Mouse (Mus musculus) MEL (cell line): Measurements from ENCODE around the gene Zfp276. TPM values are rescaled to one million over a fixed set of nuclear protein-coding genes. Genes with fewer than 3 reads are reported as not detected.
"Not testable (repeated sequence)": the region's sequence is repeated elsewhere in the genome, so short reads cannot be mapped to it uniquely, and the experiment has no call there.

Source experiments
- DNase-seq: peaks from one replicate; pipeline ENCODE4 v3.0.0; 2011; ENCODE audit warnings: low read depth, low spot score
- H3K27ac ChIP-seq: 2 replicates; pipeline ENCODE4 v1.5.1; 2012; ENCODE audit warnings: low read depth, mild to moderate bottlenecking, control low read depth, low read length, moderate library complexity; ENCODE audit not compliant: control insufficient read depth
- H3K27me3 ChIP-seq, 2 experiments: fragments of 150-350 bp in 1 of 2; sonication (generic) in 1 of 2; 2 replicates each; pipeline ENCODE4 v1.6.1; 2012; ENCODE audit warnings: low read length in 2 of 2, mild to moderate bottlenecking in 2 of 2, improper control_type of control experiment in 1 of 2, moderate library complexity in 1 of 2; ENCODE audit not compliant: insufficient read depth in 2 of 2, control insufficient read depth in 1 of 2
- H3K36me3 ChIP-seq, 2 experiments: 2 replicates each; pipeline ENCODE4 v1.6.1; 2012 to 2014; ENCODE audit warnings: low read length in 2 of 2, improper control_type of control experiment in 1 of 2, inconsistent platforms in 1 of 2, mild to moderate bottlenecking in 1 of 2; ENCODE audit not compliant: insufficient read depth in 2 of 2, control insufficient read depth in 1 of 2
- H3K4me1 ChIP-seq, 2 experiments: fragments of 150-350 bp in 1 of 2; sonication (generic) in 1 of 2; 2 replicates each; pipeline ENCODE4 v1.6.1; 2012; ENCODE audit warnings: low read length in 2 of 2, improper control_type of control experiment in 1 of 2, mild to moderate bottlenecking in 1 of 2; ENCODE audit not compliant: insufficient read depth in 2 of 2, control insufficient read depth in 1 of 2
- H3K4me3 ChIP-seq, 2 experiments: fragments of 150-350 bp in 1 of 2; sonication (generic) in 1 of 2; 2 replicates each; pipeline ENCODE4 v1.5.1; 2012; ENCODE audit warnings: low read depth in 2 of 2, low read length in 2 of 2, mild to moderate bottlenecking in 2 of 2, moderate library complexity in 2 of 2, control low read depth in 1 of 2, improper control_type of control experiment in 1 of 2; ENCODE audit not compliant: control insufficient read depth in 1 of 2, insufficient read depth in 1 of 2
- H3K79me2 ChIP-seq: 2 replicates; pipeline ENCODE4 v1.6.1; 2012; ENCODE audit warnings: mild to moderate bottlenecking, low read length, moderate library complexity; ENCODE audit not compliant: control insufficient read depth, poor library complexity, insufficient read depth
- H3K9ac ChIP-seq: 2 replicates; pipeline ENCODE4 v1.6.1; 2012; ENCODE audit warnings: low read depth, mild to moderate bottlenecking, control low read depth, low read length, moderate library complexity; ENCODE audit not compliant: control insufficient read depth, poor library complexity, severe bottlenecking
- H3K9me3 ChIP-seq: fragments of 150-350 bp; sonication (generic); replicated peaks from 2 replicates; pipeline ENCODE4 v1.6.1; 2012; ENCODE audit warnings: mild to moderate bottlenecking, low read length, improper control_type of control experiment, moderate library complexity; ENCODE audit not compliant: insufficient read depth
- CHD1 ChIP-seq: IDR thresholded peaks from 2 replicates; pipeline ENCODE4 v1.6.1; 2012; ENCODE audit warnings: low read depth, mild to moderate bottlenecking, inconsistent platforms, low read length, improper control_type of control experiment
- CTCF ChIP-seq, 3 experiments: IDR thresholded peaks in 2 of 3; conservative IDR thresholded peaks in 1 of 3; 2 replicates each; pipeline ENCODE4 v1.5.1; 2011 to 2012; ENCODE audit warnings: low read length in 3 of 3, low read depth in 2 of 3, mild to moderate bottlenecking in 2 of 3, improper control_type of control experiment in 1 of 3, inconsistent platforms in 1 of 3, mixed read lengths in 1 of 3, moderate library complexity in 1 of 3; ENCODE audit not compliant: control insufficient read depth in 1 of 3, insufficient read depth in 1 of 3, poor library complexity in 1 of 3, severe bottlenecking in 1 of 3
- E2F4 ChIP-seq: IDR thresholded peaks from 2 replicates; pipeline ENCODE4 v1.6.1; 2011; ENCODE audit warnings: low read depth, low read length, improper control_type of control experiment, borderline replicate concordance
- ELF1 ChIP-seq: IDR thresholded peaks from 2 replicates; pipeline ENCODE4 v1.6.1; 2014; ENCODE audit warnings: low read depth, mild to moderate bottlenecking, inconsistent platforms, low read length, improper control_type of control experiment, moderate library complexity
- GATA1 ChIP-seq: IDR thresholded peaks from 2 replicates; pipeline ENCODE4 v1.6.1; 2011; ENCODE audit warnings: low read depth, low read length, improper control_type of control experiment
- MAFK ChIP-seq: IDR thresholded peaks from 2 replicates; pipeline ENCODE4 v1.6.1; 2011; ENCODE audit warnings: low read depth, mild to moderate bottlenecking, low read length, improper control_type of control experiment, borderline replicate concordance
- MEF2A ChIP-seq: IDR thresholded peaks from 2 replicates; pipeline ENCODE4 v1.6.1; 2014; ENCODE audit warnings: low read depth, mild to moderate bottlenecking, inconsistent platforms, low read length, improper control_type of control experiment; ENCODE audit not compliant: poor library complexity, insufficient replicate concordance, severe bottlenecking; ENCODE audit errors: extremely low read depth
- MXI1 ChIP-seq: IDR thresholded peaks from 2 replicates; pipeline ENCODE4 v1.6.1; 2011; ENCODE audit warnings: mild to moderate bottlenecking, low read depth, low read length, improper control_type of control experiment
- MYB ChIP-seq: IDR thresholded peaks from 2 replicates; pipeline ENCODE4 v1.6.1; 2011; ENCODE audit warnings: mild to moderate bottlenecking, low read depth, low read length, improper control_type of control experiment
- POLR2AphosphoS2 ChIP-seq: IDR thresholded peaks from 2 replicates; pipeline ENCODE4 v1.6.1; 2011; ENCODE audit warnings: low read length, improper control_type of control experiment
- POLR2AphosphoS5 ChIP-seq: IDR thresholded peaks from 2 replicates; pipeline ENCODE4 v1.6.1; 2012; ENCODE audit warnings: low read depth, borderline replicate concordance, mild to moderate bottlenecking, inconsistent platforms, low read length, moderate library complexity, mixed read lengths
- SMC3 ChIP-seq: IDR thresholded peaks from 2 replicates; pipeline ENCODE4 v1.6.1; 2011; ENCODE audit warnings: low read depth, low read length, improper control_type of control experiment
- TBP ChIP-seq: IDR thresholded peaks from 2 replicates; pipeline ENCODE4 v1.8.0; 2011; ENCODE audit warnings: low read depth, low read length, improper control_type of control experiment
- TCF12 ChIP-seq: IDR thresholded peaks from 2 replicates; pipeline ENCODE4 v1.6.1; 2014; ENCODE audit warnings: low read depth, mild to moderate bottlenecking, inconsistent platforms, low read length, improper control_type of control experiment, moderate library complexity
- USF2 ChIP-seq, 2 experiments: IDR thresholded peaks; 2 replicates each; pipeline ENCODE4 v1.6.1; 2011 to 2012; ENCODE audit warnings: improper control_type of control experiment in 2 of 2, low read length in 2 of 2, borderline replicate concordance in 1 of 2, inconsistent platforms in 1 of 2, low read depth in 1 of 2, mild to moderate bottlenecking in 1 of 2; ENCODE audit not compliant: insufficient read depth in 1 of 2
- ZC3H11A ChIP-seq: IDR thresholded peaks from 2 replicates; pipeline ENCODE4 v1.6.1; 2012; ENCODE audit warnings: low read depth, mild to moderate bottlenecking, inconsistent platforms, low read length, improper control_type of control experiment
- ZKSCAN1 ChIP-seq: IDR thresholded peaks from 2 replicates; pipeline ENCODE4 v1.6.1; 2012; ENCODE audit warnings: low read depth, mild to moderate bottlenecking, inconsistent platforms, low read length, improper control_type of control experiment, moderate library complexity
- polyA plus RNA-seq, 2 experiments: library from polyadenylated mRNA; stranded (reverse) in 1 of 2; unstranded in 1 of 2; fragments of >175 nt in 1 of 2; fragments of >200 nt in 1 of 2; gene quantifications; 2 replicates each; pipeline versions ENCODE4 v1.2.1 to v1.2.4; 2012; ENCODE audit warnings: low replicate concordance in 2 of 2, low read depth in 1 of 2; ENCODE audit not compliant: insufficient read length in 2 of 2, insufficient read depth in 1 of 2, missing spikeins in 1 of 2
- total RNA-seq: library from RNA; depleted of rRNA; stranded (reverse); fragments of 300-350 nt; gene quantifications from 2 replicates; pipeline ENCODE4 v1.2.3, GENCODE M21; 2012

The Zfp276 gene
- total and polyA plus RNA-seq, 3 experiments = 16.0 to 19.2 TPM; not detected in 1

- TF ChIP-seq MYB (no peak), ELF1 (no peak), USF2 (IDR thresholded peaks at IDR 0.05; ENCODE audit: borderline replicate concordance in 1 of 2, insufficient read depth in 1 of 2, low read depth in 1 of 2, low read length in 2 of 2) (no peak), E2F4 (no peak), CTCF (IDR thresholded peaks at IDR 0.05 in 2 of 3, conservative IDR thresholded peaks at IDR 0.05 in 1 of 3; ENCODE audit: control insufficient read depth in 1 of 3, insufficient read depth in 1 of 3, low read depth in 2 of 3, low read length in 3 of 3, poor library complexity in 1 of 3, severe bottlenecking in 1 of 3) (no peak), GATA1 (no peak), ZC3H11A (no peak), ZKSCAN1 (no peak), CHD1 (no peak), POLR2AphosphoS2 (no peak), MXI1 (no peak), MAFK (no peak), TCF12 (no peak), POLR2AphosphoS5 (no peak)
- Histone ChIP-seq H3K9me3 (no peaks in the 10 kb centered on the region), H3K4me1 (no peaks in the 10 kb centered on the region; a peak in 1 of 4 replicates), H3K79me2 (peaks cover 6% of the 10 kb centered on the region; the same call in 1 of the 2 replicates), H3K27ac (no peak overlapping the region), H3K9ac (no peak overlapping the region), H3K36me3 (peaks cover 0 to 4% of the 10 kb centered on the region in 2 experiments; a peak in 3 of 4 replicates), H3K27me3 (no peaks in the 10 kb centered on the region), H3K4me3 (no peak overlapping the region)
- DNase-seq = no peak
These were observed 25.6 kb upstream of the Zfp276 start for GRCm38 (mm10) chr8:123228416-123228815.

GRCm38 (mm10) chr8:123230326-123230725 is 23.7 kb upstream of the Zfp276 start:
- H3K4me1 ChIP-seq, H3K36me3 ChIP-seq, H3K4me3 ChIP-seq, H3K27ac ChIP-seq, H3K9me3 ChIP-seq, H3K79me2 ChIP-seq, DNase-seq, H3K27me3 ChIP-seq, H3K9ac ChIP-seq: not testable (repeated sequence)

- no peaks in the 10 kb centered on the region; a peak in 2 of 4 replicates for H3K36me3 ChIP-seq
- H3K27ac ChIP-seq = no peak overlapping the region
- peaks cover 0 to 9% of the 10 kb centered on the region in 2 experiments; a peak in 1 of 4 replicates for H3K4me1 ChIP-seq
- no peaks in the 10 kb centered on the region for H3K27me3 ChIP-seq
- H3K4me3 ChIP-seq = no peak overlapping the region
- H3K79me2 ChIP-seq = no peaks in the 10 kb centered on the region; the same call in 1 of the 2 replicates
- TF ChIP-seq CTCF (IDR thresholded peaks at IDR 0.05 in 2 of 3, conservative IDR thresholded peaks at IDR 0.05 in 1 of 3; ENCODE audit: control insufficient read depth in 1 of 3, insufficient read depth in 1 of 3, low read depth in 2 of 3, low read length in 3 of 3, poor library complexity in 1 of 3, severe bottlenecking in 1 of 3) = peak in 2 of 3 experiments; percentile 39; a peak in 3 of 6 replicates
- peak; percentile 36; the same call in 1 of the 2 replicates for TF ChIP-seq SMC3
- no peak for TF ChIP-seq MYB
- TF ChIP-seq MEF2A = no peak
- TF ChIP-seq TBP = no peak
- H3K9me3 ChIP-seq = no peaks in the 10 kb centered on the region
- DNase-seq = no peak
- no peak overlapping the region for H3K9ac ChIP-seq
These were observed 22.3 kb upstream of the Zfp276 start for GRCm38 (mm10) chr8:123231742-123232141.
